Comparison of ENCODE assay signal across 22 mouse cellular contexts in genomic region chr12:15840864-15841557, GRCm38 (mm10). TPM values are rescaled to one million over a fixed set of nuclear protein-coding genes. Genes with fewer than 3 reads are reported as not detected.
A peak's percentile ranks its signal among the peaks of the same experiment; 100 is the strongest.
DNase-seq lines count a peak whose midpoint lies in the region; ATAC-seq lines count a peak whose summit lies in the region.
"Had no signal": no experiment of that assay in that cellular context is flagged by ENCODE, and none has a peak within 500 bp of the region (broad histone marks: within the 10 kb centered on the region; RNA-seq: fewer than 3 reads in every experiment).

No protein-coding gene starts in this region.

- H3K36me3 ChIP-seq in kidney, embryonic 15.5 days: no peaks in the 10 kb centered on the region
- H3K36me3 ChIP-seq in midbrain, embryonic 10.5 days: no peaks in the 10 kb centered on the region
- H3K36me3 ChIP-seq: embryonic facial prominence, embryonic 10.5 days; G1E; heart, embryonic 12.5 days; hindbrain, embryonic 10.5 days had no signal

- DNase-seq in heart, adult 11 months: peak; percentile 60
- DNase-seq in heart, adult 18-20 months: no peak
- peak; percentile 71 for DNase-seq in kidney, postnatal 14 days
- peak; percentile 57 for DNase-seq in yolk sac, embryonic 10.5 days (ENCODE audit: low spot score)
- no peak for DNase-seq in right cerebral cortex, postnatal 25 days
- no peak for DNase-seq in midbrain, embryonic 10.5 days (ENCODE audit: low spot score)
- DNase-seq: adrenal gland, postnatal 14 days; B cell, adult 2 months; cerebellum, adult 11-12 months; cerebellum, postnatal 10 days; forebrain, postnatal 0 days; gastrocnemius, postnatal 25 days; heart, adult 2 months had no signal

- H3K9ac ChIP-seq in kidney, embryonic 15.5 days: no peak overlapping the region
- H3K9ac ChIP-seq: forebrain, embryonic 13.5 days; forebrain, postnatal 0 days; heart, embryonic 12.5 days; hindbrain, embryonic 14.5 days had no signal

- ATAC-seq in kidney, embryonic 15.5 days (replicated peaks; ENCODE audit: low FRiP score): peak; percentile 73; the same call in 1 of the 2 replicates
- no peak for ATAC-seq in activated CD4-positive, CD25-positive, alpha-beta regulatory T cell, adult 4 months
- ATAC-seq: CD4-positive, CD25-positive, alpha-beta regulatory T cell, adult 4 months; forebrain, embryonic 13.5 days; forebrain, postnatal 0 days had no signal

- H3K4me2 ChIP-seq in kidney, embryonic 15.5 days: no peak overlapping the region
- H3K4me2 ChIP-seq: forebrain, embryonic 13.5 days; heart, embryonic 12.5 days; hindbrain, embryonic 14.5 days had no signal

- H3K4me1 ChIP-seq in kidney, embryonic 15.5 days: no peaks in the 10 kb centered on the region
- H3K4me1 ChIP-seq in midbrain, embryonic 10.5 days: no peaks in the 10 kb centered on the region
- H3K4me1 ChIP-seq: embryonic facial prominence, embryonic 10.5 days; forebrain, embryonic 13.5 days; heart, embryonic 12.5 days; hindbrain, embryonic 10.5 days had no signal

- H3K27me3 ChIP-seq in kidney, embryonic 15.5 days: no peaks in the 10 kb centered on the region
- H3K27me3 ChIP-seq in midbrain, embryonic 10.5 days (ENCODE audit: low read depth, poor library complexity, severe bottlenecking): no peaks in the 10 kb centered on the region
- H3K27me3 ChIP-seq: forebrain, embryonic 13.5 days; heart, embryonic 12.5 days had no signal

- H3K4me3 ChIP-seq in kidney, embryonic 15.5 days (replicated peaks): no peak overlapping the region
- no peak overlapping the region for H3K4me3 ChIP-seq in midbrain, embryonic 10.5 days
- H3K4me3 ChIP-seq: embryonic facial prominence, embryonic 10.5 days; forebrain, embryonic 13.5 days; heart, adult 2 months; heart, embryonic 12.5 days; hindbrain, embryonic 10.5 days had no signal

- H3K9me3 ChIP-seq in kidney, embryonic 15.5 days (replicated peaks): no peaks in the 10 kb centered on the region
- H3K9me3 ChIP-seq in midbrain, embryonic 10.5 days (replicated peaks): no peaks in the 10 kb centered on the region
- H3K9me3 ChIP-seq: embryonic facial prominence, embryonic 10.5 days; forebrain, embryonic 13.5 days; G1E; heart, embryonic 12.5 days; hindbrain, embryonic 10.5 days had no signal

- WGBS in kidney, embryonic 15.5 days: 81% methylated on average over 12 of the region's 12 CpGs
- 94% methylated on average over 12 of the region's 12 CpGs for WGBS in midbrain, embryonic 10.5 days

- H3K27ac ChIP-seq in kidney, embryonic 15.5 days: peak overlapping the region; percentile 60; the same call in 1 of the 2 replicates
- H3K27ac ChIP-seq in midbrain, embryonic 10.5 days (replicated peaks): no peak overlapping the region
- H3K27ac ChIP-seq: embryonic facial prominence, embryonic 10.5 days; forebrain, embryonic 13.5 days; heart, adult 2 months; hindbrain, embryonic 10.5 days; hindbrain, embryonic 14.5 days had no signal

RNA-seq across cellular contexts. Expression of gene Trib2, which starts 24.3 kb away (rescaled TPM):
- 10 to 100 TPM; 16.1 to 21.0 TPM for total RNA-seq in heart, adult 18-20 months (2021)
- polyA plus RNA-seq in kidney, embryonic 15.5 days (2015; fragmentation: Nextera tagmentation; extraction: Ambion mirVana): 54.8 and 56.1 TPM in 2 replicates
- 100 to 1,000 TPM in 1 of 2 experiments, 10 to 100 TPM in 1; 90.9 to 103 TPM for polyA plus RNA-seq in activated CD4-positive, CD25-positive, alpha-beta regulatory T cell, adult 4 months (2017; shearing (Covaris generic))
- polyA plus RNA-seq in midbrain, embryonic 10.5 days (2016; fragmentation: Nextera tagmentation; extraction: Ambion mirVana): 46.5 and 59.2 TPM in 2 replicates
- polyA plus RNA-seq: G1E had no signal

Comparison
In these comparisons a context has a peak if more than half of its experiments do, and no peak if none do; other contexts are left out.
1. DNase-seq: peak in heart, adult 11 months (single experiment), kidney, postnatal 14 days (single experiment) and yolk sac, embryonic 10.5 days (single experiment); none in heart, adult 18-20 months (0 of 2), right cerebral cortex, postnatal 25 days (single experiment) and midbrain, embryonic 10.5 days (single experiment).